Mouse (Mus musculus) T-helper 2 cell (primary cell): ENCODE data around the gene Myl9.

Source experiments
- in situ Hi-C: fragments of 300-600 bp; cut with MboI, MseI; formaldehyde crosslinking; loops from one replicate; pipeline ENCODE4 v1.15.1; 2025; ENCODE audit warnings: high pct_unique_total_duplicates

Myl9 gene

GRCm38 (mm10) chr2:156764022-156764421, 11.2 kb upstream of the Myl9 start:
- in situ Hi-C loops = no loop called here

DNA sequence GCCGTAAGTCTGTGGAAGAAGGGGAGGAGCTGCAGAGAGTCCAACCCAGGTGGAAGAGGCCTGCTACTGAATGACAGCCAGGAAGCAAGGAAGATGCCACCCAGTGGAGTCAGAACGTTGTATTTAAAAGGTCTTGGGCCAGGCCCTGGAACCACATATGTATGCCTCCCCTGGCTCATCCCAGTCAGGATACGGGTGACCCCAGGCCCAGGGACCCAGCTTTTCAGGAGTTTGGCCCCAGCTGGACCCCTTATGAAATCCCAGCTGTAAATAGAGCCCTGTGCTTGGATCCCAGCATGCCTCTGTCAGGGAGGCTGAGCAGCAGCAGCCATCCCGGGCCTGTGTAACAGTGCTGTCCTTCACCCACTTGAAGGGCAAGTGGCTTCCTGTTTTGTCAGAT, 10.5 kb upstream of the Myl9 start:
- in situ Hi-C loops = no loop called here

- in situ Hi-C loops = no loop called here
Measured at GRCm38 (mm10) chr2:156765593-156765992, 9.6 kb upstream of the Myl9 start.

GRCm38 (mm10) chr2:156766227-156767019, 8.8 kb upstream of the Myl9 start:
- in situ Hi-C loops = no loop called here

DNA sequence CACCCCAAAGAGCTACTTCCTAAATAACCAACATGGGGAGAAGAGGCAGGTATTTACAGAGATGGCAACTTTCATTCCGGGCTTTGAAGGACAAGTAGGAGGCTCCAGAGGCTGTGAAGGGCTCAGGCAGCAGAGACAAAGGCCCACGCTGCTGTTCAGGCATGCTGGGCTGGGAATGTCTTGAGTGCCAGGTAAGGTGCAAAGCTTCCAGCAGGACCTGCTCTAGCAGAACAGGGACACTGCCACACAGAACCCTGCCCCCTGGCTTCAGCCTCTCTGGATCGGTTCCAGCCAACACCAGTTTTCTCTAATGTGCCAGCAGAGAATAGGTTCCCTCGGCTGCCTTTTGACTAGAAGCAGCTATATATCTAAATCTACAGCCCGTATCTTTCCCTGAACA, 8.1 kb upstream of the Myl9 start:
- in situ Hi-C loops = no loop called here

GRCm38 (mm10) chr2:156769274-156769673, 5.9 kb upstream of the Myl9 start:
- in situ Hi-C loops = no loop called here

- in situ Hi-C loops = no loop called here
Measured at GRCm38 (mm10) chr2:156773470-156773869, 1.8 kb upstream of the Myl9 start.

- in situ Hi-C loops = no loop called here
Measured at GRCm38 (mm10) chr2:156774035-156774737, 1.0 kb upstream of the Myl9 start.

DNA sequence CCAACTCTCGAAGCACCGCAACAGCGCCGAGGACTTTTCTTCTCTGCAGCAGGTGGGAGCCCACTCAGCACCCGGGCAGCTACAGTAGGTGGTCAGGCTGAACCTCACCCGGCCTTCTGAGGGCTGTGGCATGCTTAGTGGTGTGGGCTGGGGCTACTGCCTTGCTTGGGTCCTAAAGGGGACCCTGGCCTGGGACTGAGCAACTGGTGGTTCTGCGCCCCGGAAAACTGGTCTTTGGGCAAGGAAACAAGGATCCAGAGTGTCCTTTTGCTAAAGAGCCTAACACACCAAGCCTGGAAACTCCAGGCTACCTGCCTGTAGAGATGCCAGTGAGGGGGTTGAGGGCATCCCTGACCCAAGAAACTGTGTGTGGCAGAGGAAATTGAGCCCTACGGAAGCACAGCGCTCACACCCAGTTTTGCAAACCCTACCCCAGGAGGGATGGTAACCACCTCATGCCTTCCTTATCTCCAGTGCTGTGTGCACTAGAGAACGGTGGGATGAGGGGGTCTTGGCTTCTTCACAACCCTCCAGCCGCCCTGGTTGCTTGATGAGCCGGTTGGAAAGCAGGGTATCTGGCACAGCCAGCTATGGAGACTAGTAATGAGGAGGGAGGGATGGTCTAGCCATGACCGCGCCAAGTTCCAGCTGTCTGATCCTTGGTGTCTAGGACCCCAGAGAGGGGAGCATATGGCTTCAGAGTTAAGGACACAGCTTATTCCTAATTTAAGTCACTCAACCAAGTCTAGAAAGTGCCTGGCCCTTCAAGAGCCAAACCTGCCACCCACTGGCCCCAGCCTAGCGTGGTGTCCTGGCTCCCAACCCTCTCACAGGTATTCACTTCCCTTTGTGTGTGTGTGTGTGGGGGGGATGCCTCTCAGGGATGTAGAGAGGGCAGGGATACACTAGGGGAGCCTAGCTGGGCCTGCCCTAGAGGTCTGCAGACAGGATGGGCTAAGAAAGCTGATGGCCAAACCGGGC, 525 bp downstream of the Myl9 start:
- in situ Hi-C loops = no loop called here

- in situ Hi-C loops = no loop called here
Measured at GRCm38 (mm10) chr2:156776907-156777306, 1.7 kb downstream of the Myl9 start.

- in situ Hi-C loops = no loop called here
Measured at GRCm38 (mm10) chr2:156777326-156778004, 2.2 kb downstream of the Myl9 start.

- in situ Hi-C loops = no loop called here
Measured at GRCm38 (mm10) chr2:156778571-156778970, 3.4 kb downstream of the Myl9 start.

DNA sequence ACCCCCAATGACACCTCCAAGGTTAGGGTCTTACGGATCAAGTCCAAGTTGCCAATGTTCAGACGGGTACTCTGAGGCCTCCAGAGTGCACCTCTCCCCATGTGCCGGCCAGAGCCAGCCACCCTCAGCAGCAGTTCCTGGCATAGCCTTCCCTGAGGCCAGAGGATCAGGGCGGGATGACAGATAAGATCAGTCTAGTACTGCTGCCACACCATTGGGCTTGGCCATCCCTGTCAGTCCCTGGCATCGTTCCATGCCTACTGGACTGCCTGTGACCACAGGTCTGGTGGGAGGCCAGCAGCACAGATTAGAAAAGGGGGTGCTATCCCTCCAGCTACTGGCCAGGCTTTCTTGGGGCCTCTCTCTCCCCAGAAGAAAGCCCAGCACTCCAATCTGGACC, 3.8 kb downstream of the Myl9 start:
- in situ Hi-C loops = no loop called here

DNA sequence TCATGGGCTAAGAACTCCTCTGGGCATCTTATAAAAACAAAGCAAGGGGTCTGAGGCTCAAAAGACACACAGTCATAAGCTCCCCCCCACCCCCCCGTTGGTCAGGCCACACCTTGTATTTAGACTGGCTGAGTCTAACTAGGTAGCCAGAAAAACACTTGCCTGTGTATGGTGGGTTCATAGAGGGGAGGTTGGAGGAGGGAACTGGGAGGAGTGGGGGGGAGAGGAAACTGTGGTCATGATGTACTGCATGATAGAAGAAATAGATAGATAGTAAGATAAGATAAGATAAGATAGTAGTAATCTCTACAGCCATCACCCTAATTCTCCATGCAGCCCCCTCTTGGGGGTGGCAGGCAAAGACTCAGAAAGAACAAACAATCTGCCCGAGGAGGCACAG, 4.3 kb downstream of the Myl9 start:
- in situ Hi-C loops = no loop called here

DNA sequence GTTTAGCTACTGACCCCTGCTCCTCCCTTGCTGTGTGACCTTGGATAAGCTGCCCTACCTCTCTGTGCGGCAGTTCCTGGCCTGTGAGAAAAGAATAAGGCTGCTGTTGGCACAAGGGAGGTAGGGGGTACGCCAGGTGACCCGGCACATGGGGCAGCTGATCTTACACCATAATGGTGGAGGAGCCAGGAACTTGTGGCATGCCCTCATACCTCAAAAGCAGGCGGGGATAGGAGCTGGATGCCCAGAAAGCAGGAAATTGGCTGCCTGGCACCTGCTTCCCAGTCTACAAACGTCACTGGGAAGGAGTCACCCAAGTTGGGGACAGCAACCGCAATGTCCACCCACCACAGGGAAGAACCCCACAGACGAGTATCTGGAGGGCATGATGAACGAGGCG, 4.9 kb downstream of the Myl9 start:
- in situ Hi-C loops = no loop called here

GRCm38 (mm10) chr2:156780752-156781151, 5.5 kb downstream of the Myl9 start:
- in situ Hi-C loops = no loop called here

- in situ Hi-C loops = no loop called here
Measured at GRCm38 (mm10) chr2:156781281-156781680, 6.1 kb downstream of the Myl9 start.

- in situ Hi-C loops = no loop called here
Measured at GRCm38 (mm10) chr2:156781836-156782480, 6.7 kb downstream of the Myl9 start.

DNA sequence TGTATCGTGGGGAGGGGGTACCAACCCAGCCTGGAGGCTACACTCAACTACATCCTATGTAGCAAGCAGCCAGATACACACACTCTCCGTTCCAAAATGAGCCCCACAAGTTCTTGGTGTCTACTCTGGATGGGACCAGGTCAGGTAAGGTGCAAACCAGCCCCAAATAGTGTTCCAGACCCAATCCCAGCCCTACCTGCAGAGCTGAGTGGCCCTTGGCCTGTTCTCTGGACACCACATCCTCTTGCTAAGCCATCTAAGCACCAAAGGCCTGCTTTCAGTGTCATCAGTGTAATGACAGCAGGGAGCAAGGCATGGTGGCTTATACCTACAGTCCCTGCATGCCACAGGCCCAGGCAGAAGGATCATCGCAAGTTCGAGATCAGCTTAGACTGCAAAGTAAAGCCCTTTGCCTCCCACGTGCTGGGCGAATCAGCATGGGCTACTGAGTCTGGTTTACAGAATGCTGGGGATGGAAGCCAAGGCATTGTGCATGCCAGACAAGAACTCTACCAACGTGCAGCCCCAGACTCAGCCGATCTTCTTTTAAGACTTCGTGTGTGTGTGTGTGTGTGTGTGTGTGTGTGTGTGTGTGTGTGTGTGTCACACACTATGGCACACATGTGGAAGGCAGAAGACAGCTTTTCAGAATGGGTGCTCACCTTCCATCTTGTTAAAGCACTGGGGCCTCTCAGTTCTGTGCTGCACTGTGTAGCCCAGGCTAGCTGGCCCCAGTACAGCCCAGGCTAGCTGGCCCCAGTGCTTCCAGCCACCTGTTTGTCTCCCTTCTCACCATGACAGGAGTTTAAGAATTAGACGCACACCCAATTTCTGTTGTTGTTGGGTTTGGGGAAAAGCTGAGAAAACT, 7.5 kb downstream of the Myl9 start:
- in situ Hi-C loops = no loop called here

DNA sequence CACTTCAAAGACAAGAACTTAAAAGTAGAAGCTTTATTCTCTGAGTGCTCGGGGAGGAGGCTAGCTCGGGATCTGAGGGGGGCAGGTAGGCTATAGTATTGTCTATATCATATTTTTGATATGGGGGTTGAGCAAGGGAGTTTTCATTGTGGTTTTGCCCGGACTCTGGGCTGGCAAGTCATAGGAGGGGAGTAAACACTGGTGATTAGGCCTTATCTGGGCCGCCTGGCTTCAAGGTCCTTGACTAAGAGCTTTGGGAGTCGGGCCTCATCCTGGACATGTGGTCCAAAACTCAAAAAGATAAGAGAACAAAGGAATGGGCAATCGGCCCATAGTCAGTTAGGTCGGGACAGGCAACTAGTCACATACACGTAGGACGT, 8.1 kb downstream of the Myl9 start:
- in situ Hi-C loops = no loop called here
